In the genomic region with DNA sequence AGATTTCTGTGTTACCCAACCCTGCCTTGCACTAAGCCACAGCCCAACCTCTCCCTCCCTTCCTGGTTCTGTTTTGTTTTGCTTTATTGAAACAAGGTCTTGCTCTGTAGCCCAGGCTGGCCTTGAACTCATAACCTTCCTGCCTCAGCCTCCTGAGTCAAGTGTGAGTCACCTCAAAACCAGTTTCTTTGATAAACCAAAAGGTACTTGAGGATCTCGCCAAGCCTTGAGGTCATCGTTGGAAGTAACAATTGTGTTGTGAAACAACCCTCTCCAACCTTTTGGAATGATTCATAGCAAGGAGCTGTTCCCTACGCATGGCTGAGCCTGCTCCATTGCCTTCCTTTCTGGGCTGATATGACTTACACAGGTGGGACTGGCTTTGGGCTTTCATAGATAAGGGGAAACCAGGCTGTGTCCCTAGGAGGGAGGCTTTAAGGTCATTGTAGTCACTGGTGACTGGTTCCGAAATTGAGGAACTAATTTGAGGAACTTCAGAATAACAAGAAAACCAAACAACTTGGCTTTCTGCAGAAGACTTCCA, we compare ENCODE assay signal across 15 mouse cellular contexts. TPM values are rescaled to one million over a fixed set of nuclear protein-coding genes. Genes with fewer than 3 reads are reported as not detected.
A peak's percentile ranks its signal among the peaks of the same experiment; 100 is the strongest.
DNase-seq lines count a peak whose midpoint lies in the region; ATAC-seq and TF ChIP-seq lines count a peak whose summit lies in the region.
"Had no signal": no experiment of that assay in that cellular context is flagged by ENCODE, and none has a peak within 500 bp of the region (broad histone marks: within the 10 kb centered on the region; RNA-seq: fewer than 3 reads in every experiment).

No protein-coding gene starts in this region.

- no peak overlapping the region for H3K4me3 ChIP-seq in hindbrain, postnatal 0 days (ENCODE audit: low read length)
- H3K4me3 ChIP-seq: hindbrain, embryonic 10.5 days had no signal

- H3K9me3 ChIP-seq in hindbrain, postnatal 0 days (ENCODE audit: low read length) = no peaks in the 10 kb centered on the region
- H3K9me3 ChIP-seq: hindbrain, embryonic 10.5 days had no signal

- peak; percentile 76 to 91 for DNase-seq in adrenal gland, adult (ENCODE audit: inconsistent age in 2 of 2, low spot score in 1 of 2)
- no peak for DNase-seq in adrenal gland, adult 18-20 months (ENCODE audit: low spot score in 2 of 2)
- DNase-seq in 3134 (ENCODE audit: extremely low read depth, insufficient read length, low spot score) = peak; percentile 53
- DNase-seq in R1 (ENCODE audit: low read depth, low spot score) = peak; percentile 20
- DNase-seq in gonadal fat pad, adult 2 months (ENCODE audit: low read depth) = peak; percentile 79
- no peak for DNase-seq in hindbrain, postnatal 0 days (ENCODE audit: low spot score)
- no peak for DNase-seq in layer of hippocampus, postnatal 25 days (ENCODE audit: extremely low spot score in 1 of 2, low spot score in 1 of 2)
- DNase-seq: cerebellum, adult 18-20 months; kidney, adult 18-20 months; left cerebral cortex, postnatal 4 days; lung, embryonic 14.5 days; thymus, postnatal 14 days had no signal

- ATAC-seq in hindbrain, postnatal 0 days = no peak
- ATAC-seq in CD4-positive, CD25-positive, alpha-beta regulatory T cell, adult 4 months = no peak

- H3K36me3 ChIP-seq in hindbrain, postnatal 0 days (ENCODE audit: insufficient read depth, low read length) = no peaks in the 10 kb centered on the region
- H3K36me3 ChIP-seq: hindbrain, embryonic 10.5 days had no signal

- H3K27ac ChIP-seq in hindbrain, postnatal 0 days = no peak overlapping the region
- H3K27ac ChIP-seq: hindbrain, embryonic 10.5 days had no signal

- no peak overlapping the region for H3K9ac ChIP-seq in hindbrain, postnatal 0 days (replicated peaks; ENCODE audit: low read length)
- H3K9ac ChIP-seq: lung, embryonic 14.5 days had no signal

- no peaks in the 10 kb centered on the region for H3K27me3 ChIP-seq in hindbrain, postnatal 0 days (ENCODE audit: insufficient read depth, low read length)

- no peak overlapping the region for H3K4me2 ChIP-seq in hindbrain, postnatal 0 days (ENCODE audit: low read depth, low read length)
- H3K4me2 ChIP-seq: heart, embryonic 11.5 days; lung, embryonic 14.5 days had no signal

- 95% methylated on average over 4 of the region's 4 CpGs for WGBS in hindbrain, postnatal 0 days

- no peak for TF ChIP-seq CTCF in hindbrain, postnatal 0 days (IDR thresholded peaks at IDR 0.05; ENCODE audit: low read depth)

- H3K4me1 ChIP-seq in hindbrain, postnatal 0 days (ENCODE audit: insufficient read depth, low read length) = peaks cover 12% of the 10 kb centered on the region

RNA-seq across cellular contexts. Expression of a gene that starts 9.3 kb away (rescaled TPM):
- 10 to 100 TPM in 1 of 2 experiments, 1 to 10 TPM in 1; 9.2 to 10.5 TPM for total RNA-seq in adrenal gland, adult 18-20 months (2021)
- 9.7 and 12.1 TPM in 2 replicates for polyA plus RNA-seq in gonadal fat pad, adult 2 months (2012; rRNA removed)
- total RNA-seq in hindbrain, postnatal 0 days (2014; rRNA removed) = 6.7 and 9.3 TPM in 2 replicates
- 1.2 and 1.5 TPM in 2 replicates for polyA plus RNA-seq in hindbrain, postnatal 0 days (2015; fragmentation: Nextera tagmentation; extraction: Ambion mirVana)
- polyA plus RNA-seq in CD4-positive, CD25-positive, alpha-beta regulatory T cell, adult 4 months (2017; shearing (Covaris generic)) = 10 to 100 TPM; 29.6 to 50.3 TPM
- total RNA-seq in layer of hippocampus, postnatal 25 days (2021) = 1 to 10 TPM; 3.0 to 3.7 TPM

RNA-seq across cellular contexts. Expression of a gene that starts 39.8 kb away (rescaled TPM):
- not detected for total RNA-seq in adrenal gland, adult 18-20 months (2021)
- 0.59 and 0.74 TPM in 2 replicates for polyA plus RNA-seq in gonadal fat pad, adult 2 months (2012; rRNA removed)
- total RNA-seq in hindbrain, postnatal 0 days (2014; rRNA removed) = 1.4 and 1.5 TPM in 2 replicates
- 1.6 TPM in 2 replicates for polyA plus RNA-seq in hindbrain, postnatal 0 days (2015; fragmentation: Nextera tagmentation; extraction: Ambion mirVana)
- not detected for polyA plus RNA-seq in CD4-positive, CD25-positive, alpha-beta regulatory T cell, adult 4 months (2017; shearing (Covaris generic))
- 1 to 10 TPM in 1 of 2 experiments, under 1 TPM in 1; 0.81 to 1.7 TPM for total RNA-seq in layer of hippocampus, postnatal 25 days (2021)
- polyA plus RNA-seq: heart, embryonic 11.5 days; hindbrain, embryonic 10.5 days; lung, embryonic 14.5 days had no signal

RNA-seq across cellular contexts. Expression of a gene that starts 49.7 kb away (rescaled TPM):
- total RNA-seq in adrenal gland, adult 18-20 months (2021) = under 1 TPM; 0.27 to 0.61 TPM
- 0.35 and 0.53 TPM in 2 replicates for polyA plus RNA-seq in gonadal fat pad, adult 2 months (2012; rRNA removed)
- total RNA-seq in hindbrain, postnatal 0 days (2014; rRNA removed) = not detected in 2 replicates
- 3.7 and 4.7 TPM in 2 replicates for polyA plus RNA-seq in hindbrain, postnatal 0 days (2015; fragmentation: Nextera tagmentation; extraction: Ambion mirVana)
- polyA plus RNA-seq in CD4-positive, CD25-positive, alpha-beta regulatory T cell, adult 4 months (2017; shearing (Covaris generic)) = not detected
- total RNA-seq in layer of hippocampus, postnatal 25 days (2021) = 1 to 10 TPM; 1.1 to 1.5 TPM
- polyA plus RNA-seq: heart, embryonic 11.5 days had no signal

Comparison
In these comparisons a context has a peak if more than half of its experiments do, and no peak if none do; other contexts are left out.
1. DNase-seq: peak in adrenal gland, adult (2 of 2), 3134 (single experiment), R1 (single experiment) and gonadal fat pad, adult 2 months (single experiment); none in adrenal gland, adult 18-20 months (0 of 2), hindbrain, postnatal 0 days (single experiment) and layer of hippocampus, postnatal 25 days (0 of 2).